Mouse (Mus musculus) C2C12 (cell line): ENCODE data around the gene Neurl4. TPM values are rescaled to one million over a fixed set of nuclear protein-coding genes. Genes with fewer than 3 reads are reported as not detected.

Source experiments
- H3K27me3 ChIP-seq: one replicate; pipeline ENCODE4 v1.6.1; 2011; ENCODE audit not compliant: control insufficient read depth, insufficient read depth, insufficient read length
- H3K36me3 ChIP-seq: one replicate; pipeline ENCODE4 v1.6.1; 2011; ENCODE audit not compliant: control insufficient read depth, insufficient read depth
- H3K4me3 ChIP-seq: one replicate; pipeline ENCODE4 v1.5.1; 2011; ENCODE audit warnings: mild to moderate bottlenecking, control low read depth; ENCODE audit not compliant: poor library complexity, insufficient read depth, severe bottlenecking
- H3K79me2 ChIP-seq: one replicate; pipeline ENCODE4 v1.6.1; 2011; ENCODE audit not compliant: control insufficient read depth, insufficient read depth
- H3K79me3 ChIP-seq: one replicate; pipeline ENCODE4 v1.6.1; 2011; ENCODE audit warnings: low read depth, control low read depth
- H3ac ChIP-seq: one replicate; pipeline ENCODE3; 2011; ENCODE audit warnings: low read depth; ENCODE audit not compliant: control insufficient read depth, insufficient read length
- CEBPB ChIP-seq: IDR thresholded peaks from one replicate; pipeline ENCODE4 v1.6.1; 2011; ENCODE audit warnings: low read depth, mild to moderate bottlenecking, control low read depth, moderate library complexity
- CTCF ChIP-seq: IDR thresholded peaks from one replicate; pipeline ENCODE4 v1.5.1; 2011; ENCODE audit not compliant: control insufficient read depth, insufficient read depth, insufficient read length
- FOSL1 ChIP-seq: IDR thresholded peaks from one replicate; pipeline ENCODE4 v1.8.0; 2011; ENCODE audit warnings: mild to moderate bottlenecking, low read length; ENCODE audit not compliant: poor library complexity, insufficient read depth, severe bottlenecking
- MAX ChIP-seq: IDR thresholded peaks from one replicate; pipeline ENCODE4 v1.6.1; 2011; ENCODE audit warnings: mild to moderate bottlenecking, control low read depth
- MYOD1 ChIP-seq: IDR thresholded peaks from one replicate; pipeline ENCODE4 v1.6.1; 2011; ENCODE audit warnings: low read depth; ENCODE audit not compliant: control insufficient read depth, insufficient read length
- MYOG ChIP-seq: IDR thresholded peaks from one replicate; pipeline ENCODE4 v1.6.1; 2011; ENCODE audit not compliant: control insufficient read depth, insufficient read length; ENCODE audit errors: extremely low read depth
- USF1 ChIP-seq: IDR thresholded peaks from one replicate; pipeline ENCODE4 v1.6.1; 2011; ENCODE audit warnings: low read depth, mild to moderate bottlenecking, control low read depth, moderate library complexity
- polyA plus RNA-seq: library from polyadenylated mRNA; unstranded; fragments of >200 nt; fragmentation: generic; extraction: Trizol; gene quantifications from one replicate; pipeline ENCODE4 v1.2.1, GENCODE M21; 2012; ENCODE audit warnings: missing spikeins

Neurl4 gene
- polyA plus RNA-seq, 1 experiment: 38.4 TPM

DNA sequence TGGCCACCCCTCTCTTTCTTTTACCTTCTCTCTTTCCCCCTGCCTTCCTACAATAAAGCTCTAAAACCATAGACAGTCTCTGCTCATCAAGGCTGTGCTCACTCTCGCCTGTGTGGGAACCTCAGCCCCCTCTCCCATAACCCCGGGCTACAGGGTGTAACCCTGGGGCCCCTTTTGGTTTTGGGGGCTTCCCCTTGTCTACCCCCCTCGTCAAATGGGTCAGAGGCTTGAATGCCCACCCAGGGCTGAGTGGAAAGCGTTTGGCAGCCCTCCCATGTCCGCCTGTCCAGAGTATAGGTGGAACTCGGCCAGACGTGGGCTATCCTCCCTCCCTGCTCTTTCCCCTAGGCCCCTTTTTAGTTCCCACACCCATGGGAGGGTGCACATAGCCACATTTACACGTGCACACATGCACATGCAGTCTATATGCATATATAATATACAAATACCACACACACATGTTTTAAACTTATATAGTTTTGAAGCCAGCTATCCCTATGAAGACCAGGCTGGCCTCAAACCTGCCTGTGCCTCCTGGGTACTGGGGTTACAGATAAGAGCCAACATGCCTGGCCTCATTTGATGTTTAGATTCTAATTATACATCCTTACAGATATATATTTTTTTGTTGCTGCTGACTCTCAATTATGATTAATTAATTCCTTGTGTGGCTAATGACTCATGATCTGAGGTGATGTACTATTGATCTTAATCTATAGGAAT is 36.6 kb upstream of the Neurl4 start:
- H3K79me2 ChIP-seq: no peaks in the 10 kb centered on the region
- peaks cover 10% of the 10 kb centered on the region for H3K27me3 ChIP-seq
- no peak overlapping the region for H3K4me3 ChIP-seq
- no peaks in the 10 kb centered on the region for H3K79me3 ChIP-seq
- no peak overlapping the region for H3ac ChIP-seq
- no peak for TF ChIP-seq USF1
- no peaks in the 10 kb centered on the region for H3K36me3 ChIP-seq

- no peaks in the 10 kb centered on the region for H3K36me3 ChIP-seq
- TF ChIP-seq MYOG (no peak), FOSL1 (no peak), MAX (no peak), MYOD1 (no peak), CEBPB (no peak), CTCF (no peak), USF1 (no peak)
- no peak overlapping the region for H3K4me3 ChIP-seq
- H3K27me3 ChIP-seq: peaks cover 10% of the 10 kb centered on the region
- H3K79me2 ChIP-seq: no peaks in the 10 kb centered on the region
- no peak overlapping the region for H3ac ChIP-seq
- H3K79me3 ChIP-seq: no peaks in the 10 kb centered on the region
These were observed 35.3 kb upstream of the Neurl4 start for GRCm38 (mm10) chr11:69865561-69865960.

DNA sequence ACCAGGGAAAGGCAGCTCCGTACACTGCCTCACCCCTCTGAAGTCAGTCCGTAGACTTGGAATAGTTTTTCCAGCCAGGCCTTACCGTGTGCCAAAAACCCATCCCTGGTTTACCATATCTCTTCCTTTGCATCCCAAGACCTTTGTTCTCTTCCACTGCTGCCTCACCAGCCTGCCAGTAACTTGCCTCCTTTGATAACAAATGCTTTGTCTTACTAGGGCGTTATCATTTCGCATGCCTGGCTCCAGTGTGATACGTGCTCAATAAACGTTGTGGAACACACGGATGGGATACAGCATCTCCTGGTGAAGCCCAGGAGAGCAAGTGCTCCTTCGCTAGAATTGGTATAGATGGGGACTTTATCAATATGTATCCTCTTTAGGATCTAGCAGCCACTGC is 33.5 kb upstream of the Neurl4 start:
- Histone ChIP-seq H3K4me3 (no peak overlapping the region), H3ac (no peak overlapping the region), H3K36me3 (no peaks in the 10 kb centered on the region), H3K79me3 (no peaks in the 10 kb centered on the region), H3K27me3 (peaks cover 10% of the 10 kb centered on the region), H3K79me2 (no peaks in the 10 kb centered on the region)
- TF ChIP-seq FOSL1 (no peak), USF1 (no peak), MYOG (no peak), CEBPB (no peak), MAX (no peak), MYOD1 (no peak), CTCF (no peak)

DNA sequence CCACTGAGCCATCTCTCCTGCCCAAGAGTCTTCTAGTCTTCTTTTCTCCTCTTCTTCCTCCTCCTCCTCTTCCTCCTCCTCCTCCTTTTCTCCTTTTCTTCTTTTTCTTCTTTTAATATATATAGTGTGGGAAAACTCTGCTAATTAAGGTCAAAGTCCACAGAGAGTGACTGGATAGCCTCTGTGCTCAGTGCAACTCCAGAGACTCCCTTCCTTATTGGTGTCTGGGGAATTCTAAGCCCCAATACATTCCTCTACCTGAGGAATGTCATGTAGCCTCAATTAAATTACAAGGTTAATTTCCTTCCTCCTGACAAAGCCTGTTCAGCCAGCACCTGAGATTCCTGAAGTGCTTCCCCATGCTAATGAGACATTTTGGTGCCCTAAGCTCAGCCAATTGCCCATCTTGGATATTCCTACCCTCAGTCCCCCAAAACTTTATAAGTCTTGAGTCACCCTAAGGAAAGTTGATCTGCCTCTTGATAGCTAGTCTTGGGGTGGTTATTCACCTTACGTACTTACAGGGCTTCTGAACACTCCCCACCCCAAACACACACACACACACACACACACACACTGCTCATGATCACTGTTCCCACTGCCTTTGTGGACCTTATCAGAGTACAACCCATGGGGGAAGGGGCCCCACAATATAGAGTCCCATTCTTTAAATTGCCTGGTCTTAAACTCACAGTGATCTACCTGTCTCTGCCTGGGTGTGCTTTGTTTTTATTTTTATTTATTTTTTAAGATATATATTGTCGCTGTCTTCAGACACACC is 30.4 kb upstream of the Neurl4 start:
- Histone ChIP-seq H3K27me3 (peaks cover 6% of the 10 kb centered on the region), H3ac (no peak overlapping the region), H3K79me2 (no peaks in the 10 kb centered on the region), H3K79me3 (no peaks in the 10 kb centered on the region), H3K36me3 (no peaks in the 10 kb centered on the region), H3K4me3 (no peak overlapping the region)
- TF ChIP-seq CEBPB: no peak
- TF ChIP-seq CTCF: no peak
- TF ChIP-seq MYOD1: no peak
- TF ChIP-seq MYOG: no peak
- no peak for TF ChIP-seq FOSL1
- no peak for TF ChIP-seq USF1
- TF ChIP-seq MAX: no peak

- no peaks in the 10 kb centered on the region for H3K79me3 ChIP-seq
- TF ChIP-seq CTCF (no peak), FOSL1 (no peak), MAX (no peak), MYOD1 (no peak), USF1 (no peak), CEBPB (no peak), MYOG (no peak)
- H3K27me3 ChIP-seq: peaks cover 6% of the 10 kb centered on the region
- no peak overlapping the region for H3ac ChIP-seq
- H3K36me3 ChIP-seq: no peaks in the 10 kb centered on the region
- no peaks in the 10 kb centered on the region for H3K79me2 ChIP-seq
- no peak overlapping the region for H3K4me3 ChIP-seq
These were observed 29.1 kb upstream of the Neurl4 start for GRCm38 (mm10) chr11:69871822-69872221.

- no peak overlapping the region for H3ac ChIP-seq
- TF ChIP-seq CTCF: no peak
- TF ChIP-seq FOSL1: no peak
- TF ChIP-seq USF1: peak; percentile 29
- H3K36me3 ChIP-seq: no peaks in the 10 kb centered on the region
- H3K79me3 ChIP-seq: no peaks in the 10 kb centered on the region
- H3K27me3 ChIP-seq: peaks cover under 1% of the 10 kb centered on the region
- H3K79me2 ChIP-seq: peaks cover 3% of the 10 kb centered on the region
- H3K4me3 ChIP-seq: no peak overlapping the region
These were observed 28.4 kb upstream of the Neurl4 start for GRCm38 (mm10) chr11:69872451-69872850.
